Mouse (Mus musculus): ENCODE measurements at regions not wholly inside any gene's neighbourhood (a gene's known extent, or its start where the extent isn't known, plus 50 kb on each side); places are given as distances from the start of the nearest gene placed in this dataset.

GRCm38 (mm10) chr9:115708199-115708934, 200.9 kb upstream of the Gadl1 start:
- H3K27ac ChIP-seq (ENCODE audit: low read depth), result peak overlapping the region; percentile 51
- no peaks in the 10 kb centered on the region for H3K9me3 ChIP-seq (ENCODE audit: control insufficient read depth, low read length)
- no peak overlapping the region for H3K9ac ChIP-seq (ENCODE audit: low read length)
- no peaks in the 10 kb centered on the region for H3K36me3 ChIP-seq (ENCODE audit: control insufficient read depth, insufficient read depth, low read length)
- peak; percentile 43; the same call in 1 of the 2 replicates for ATAC-seq (replicated peaks; ENCODE audit: low FRiP score, low TSS enrichment, low read depth)
- H3K4me2 ChIP-seq (ENCODE audit: low read length), result no peak overlapping the region
- peaks cover 7% of the 10 kb centered on the region; the same call in 1 of the 2 replicates for H3K4me1 ChIP-seq (replicated peaks; ENCODE audit: control insufficient read depth, insufficient read depth, low read length)
- no peak for DNase-seq (ENCODE audit: low spot score)
- H3K27me3 ChIP-seq (replicated peaks; ENCODE audit: control insufficient read depth, insufficient read depth, low read length), result no peaks in the 10 kb centered on the region
- 21% methylated on average over 8 of the region's 8 CpGs for WGBS
- no peak overlapping the region for H3K4me3 ChIP-seq (ENCODE audit: low read depth, low read length)

GRCm38 (mm10) chr9:115710039-115710739, 199.1 kb upstream of the Gadl1 start:
- peaks cover 7% of the 10 kb centered on the region; the same call in 1 of the 2 replicates for H3K4me1 ChIP-seq (replicated peaks; ENCODE audit: control insufficient read depth, insufficient read depth, low read length)
- no peaks in the 10 kb centered on the region for H3K9me3 ChIP-seq (ENCODE audit: control insufficient read depth, low read length)
- no peaks in the 10 kb centered on the region for H3K36me3 ChIP-seq (ENCODE audit: control insufficient read depth, insufficient read depth, low read length)
- DNase-seq (ENCODE audit: low spot score) (no peak), ATAC-seq (replicated peaks; ENCODE audit: low FRiP score, low TSS enrichment, low read depth) (no peak)
- H3K27me3 ChIP-seq (replicated peaks; ENCODE audit: control insufficient read depth, insufficient read depth, low read length), result no peaks in the 10 kb centered on the region
- no peak overlapping the region for H3K4me2 ChIP-seq (ENCODE audit: low read length)
- no peak overlapping the region for H3K4me3 ChIP-seq (ENCODE audit: low read depth, low read length)
- WGBS, result 84% methylated on average over 14 of the region's 14 CpGs
- H3K27ac ChIP-seq (ENCODE audit: low read depth), result no peak overlapping the region
- no peak overlapping the region for H3K9ac ChIP-seq (ENCODE audit: low read length)

- Histone ChIP-seq H3K9ac (ENCODE audit: low read length) (no peak overlapping the region), H3K27ac (ENCODE audit: low read depth) (no peak overlapping the region), H3K4me2 (ENCODE audit: low read length) (no peak overlapping the region), H3K4me3 (ENCODE audit: low read depth, low read length) (no peak overlapping the region), H3K36me3 (ENCODE audit: control insufficient read depth, insufficient read depth, low read length) (no peaks in the 10 kb centered on the region), H3K4me1 (replicated peaks; ENCODE audit: control insufficient read depth, insufficient read depth, low read length) (no peaks in the 10 kb centered on the region), H3K9me3 (ENCODE audit: control insufficient read depth, low read length) (peaks cover 4% of the 10 kb centered on the region; the same call in 1 of the 2 replicates), H3K27me3 (replicated peaks; ENCODE audit: control insufficient read depth, insufficient read depth, low read length) (no peaks in the 10 kb centered on the region)
- WGBS, result 91% methylated on average over 2 of the region's 2 CpGs
- ATAC-seq (replicated peaks; ENCODE audit: low FRiP score, low TSS enrichment, low read depth), result no peak
- DNase-seq (ENCODE audit: low spot score), result no peak
These were observed 188.9 kb upstream of the Gadl1 start for GRCm38 (mm10) chr9:115720306-115720705.

- ATAC-seq (replicated peaks; ENCODE audit: low FRiP score, low TSS enrichment, low read depth), result no peak
- H3K4me3 ChIP-seq (ENCODE audit: low read depth, low read length), result no peak overlapping the region
- no peak overlapping the region for H3K9ac ChIP-seq (ENCODE audit: low read length)
- DNase-seq (ENCODE audit: low spot score), result no peak
- peaks cover 6% of the 10 kb centered on the region; the same call in 1 of the 2 replicates for H3K9me3 ChIP-seq (ENCODE audit: control insufficient read depth, low read length)
- H3K27ac ChIP-seq (ENCODE audit: low read depth), result no peak overlapping the region
- no peaks in the 10 kb centered on the region for H3K27me3 ChIP-seq (replicated peaks; ENCODE audit: control insufficient read depth, insufficient read depth, low read length)
- H3K4me2 ChIP-seq (ENCODE audit: low read length), result no peak overlapping the region
- H3K4me1 ChIP-seq (replicated peaks; ENCODE audit: control insufficient read depth, insufficient read depth, low read length), result no peaks in the 10 kb centered on the region
- H3K36me3 ChIP-seq (ENCODE audit: control insufficient read depth, insufficient read depth, low read length), result no peaks in the 10 kb centered on the region
- 96% methylated on average over 2 of the region's 2 CpGs for WGBS
These were observed 188.4 kb upstream of the Gadl1 start for GRCm38 (mm10) chr9:115720841-115721240.

- Histone ChIP-seq H3K9me3 (ENCODE audit: control insufficient read depth, low read length) (peaks cover 6% of the 10 kb centered on the region; the same call in 1 of the 2 replicates), H3K36me3 (ENCODE audit: control insufficient read depth, insufficient read depth, low read length) (no peaks in the 10 kb centered on the region), H3K4me2 (ENCODE audit: low read length) (no peak overlapping the region), H3K27me3 (replicated peaks; ENCODE audit: control insufficient read depth, insufficient read depth, low read length) (no peaks in the 10 kb centered on the region), H3K27ac (ENCODE audit: low read depth) (no peak overlapping the region), H3K9ac (ENCODE audit: low read length) (no peak overlapping the region), H3K4me3 (ENCODE audit: low read depth, low read length) (no peak overlapping the region), H3K4me1 (replicated peaks; ENCODE audit: control insufficient read depth, insufficient read depth, low read length) (0 out of 2 replicates have a peak, but pooled peaks cover 4% of the 10 kb centered on the region)
- ATAC-seq (replicated peaks; ENCODE audit: low FRiP score, low TSS enrichment, low read depth) (no peak), DNase-seq (ENCODE audit: low spot score) (no peak)
- 35% methylated on average over 2 of the region's 2 CpGs for WGBS
These were observed 185.2 kb upstream of the Gadl1 start for GRCm38 (mm10) chr9:115724063-115724462.

- peak; percentile 60 for DNase-seq (ENCODE audit: low spot score)
- no peak overlapping the region for H3K4me2 ChIP-seq (ENCODE audit: low read length)
These were observed 181.9 kb upstream of the Gadl1 start for GRCm38 (mm10) chr9:115727361-115727760.

GRCm38 (mm10) chr9:115731557-115731956, 177.7 kb upstream of the Gadl1 start:
- H3K36me3 ChIP-seq (ENCODE audit: control insufficient read depth, insufficient read depth, low read length), result no peaks in the 10 kb centered on the region
- H3K9ac ChIP-seq (ENCODE audit: low read length), result no peak overlapping the region
- H3K27me3 ChIP-seq (replicated peaks; ENCODE audit: control insufficient read depth, insufficient read depth, low read length), result no peaks in the 10 kb centered on the region
- 25% methylated on average over 6 of the region's 6 CpGs for WGBS
- peak overlapping the region; percentile 18; the same call in 1 of the 2 replicates for H3K27ac ChIP-seq (ENCODE audit: low read depth)
- no peak for ATAC-seq (replicated peaks; ENCODE audit: low FRiP score, low TSS enrichment, low read depth)
- no peaks in the 10 kb centered on the region for H3K9me3 ChIP-seq (ENCODE audit: control insufficient read depth, low read length)
- DNase-seq (ENCODE audit: low spot score), result peak; percentile 59
- H3K4me3 ChIP-seq (ENCODE audit: low read depth, low read length), result no peak overlapping the region
- no peak overlapping the region for H3K4me2 ChIP-seq (ENCODE audit: low read length)
- H3K4me1 ChIP-seq (replicated peaks; ENCODE audit: control insufficient read depth, insufficient read depth, low read length), result 0 out of 2 replicates have a peak, but pooled peaks cover 4% of the 10 kb centered on the region

More at GRCm38 (mm10) chr9:115727361-115727760, 181.9 kb upstream of the Gadl1 start:
- no peak overlapping the region for H3K27ac ChIP-seq (ENCODE audit: low read depth)
- H3K9ac ChIP-seq (ENCODE audit: low read length), result no peak overlapping the region
- 0 out of 2 replicates have a peak, but pooled peaks cover 4% of the 10 kb centered on the region for H3K4me1 ChIP-seq (replicated peaks; ENCODE audit: control insufficient read depth, insufficient read depth, low read length)
- no peak for ATAC-seq (replicated peaks; ENCODE audit: low FRiP score, low TSS enrichment, low read depth)
- no peaks in the 10 kb centered on the region for H3K36me3 ChIP-seq (ENCODE audit: control insufficient read depth, insufficient read depth, low read length)
- H3K4me3 ChIP-seq (ENCODE audit: low read depth, low read length), result no peak overlapping the region
- WGBS, result 66% methylated on average over 5 of the region's 5 CpGs
- peaks cover 6% of the 10 kb centered on the region; the same call in 1 of the 2 replicates for H3K9me3 ChIP-seq (ENCODE audit: control insufficient read depth, low read length)
- no peaks in the 10 kb centered on the region for H3K27me3 ChIP-seq (replicated peaks; ENCODE audit: control insufficient read depth, insufficient read depth, low read length)

GRCm38 (mm10) chr9:115733104-115733503, 176.2 kb upstream of the Gadl1 start:
- no peaks in the 10 kb centered on the region for H3K9me3 ChIP-seq (ENCODE audit: control insufficient read depth, low read length)
- H3K4me1 ChIP-seq (replicated peaks; ENCODE audit: control insufficient read depth, insufficient read depth, low read length), result no peaks in the 10 kb centered on the region
- H3K4me2 ChIP-seq (ENCODE audit: low read length), result no peak overlapping the region
- H3K36me3 ChIP-seq (ENCODE audit: control insufficient read depth, insufficient read depth, low read length), result no peaks in the 10 kb centered on the region
- DNase-seq (ENCODE audit: low spot score) (no peak), ATAC-seq (replicated peaks; ENCODE audit: low FRiP score, low TSS enrichment, low read depth) (no peak)
- WGBS, result 87% methylated on average over 4 of the region's 4 CpGs
- no peak overlapping the region for H3K9ac ChIP-seq (ENCODE audit: low read length)
- H3K27ac ChIP-seq (ENCODE audit: low read depth), result no peak overlapping the region
- no peaks in the 10 kb centered on the region for H3K27me3 ChIP-seq (replicated peaks; ENCODE audit: control insufficient read depth, insufficient read depth, low read length)
- H3K4me3 ChIP-seq (ENCODE audit: low read depth, low read length), result no peak overlapping the region
